Mouse (Mus musculus): ENCODE measurements around the gene Zdhhc6. TPM values are rescaled to one million over a fixed set of nuclear protein-coding genes. Genes with fewer than 3 reads are reported as not detected.

Gene Zdhhc6
- polyA plus RNA-seq, 1 experiment = 10.8 TPM

DNA sequence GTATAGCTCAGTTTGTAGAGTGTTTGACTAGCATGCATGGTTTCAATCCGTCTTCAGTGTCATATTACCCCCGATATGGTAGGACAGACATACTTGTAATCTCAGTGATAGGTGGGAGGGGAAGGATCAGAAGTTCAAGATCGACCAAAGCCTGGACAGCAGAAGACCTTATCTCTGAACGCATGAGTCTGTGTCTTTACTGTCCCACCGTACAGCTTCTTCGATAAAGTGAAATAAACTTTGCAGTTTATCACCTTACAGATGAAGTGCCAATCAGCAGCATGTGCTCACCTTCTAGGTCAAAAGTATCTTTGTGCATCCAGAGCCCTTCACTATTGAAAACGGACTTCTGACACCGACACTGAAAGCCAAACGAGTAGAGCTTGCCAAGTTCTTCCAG is 20.8 kb downstream of the Zdhhc6 start:
- Histone ChIP-seq H3K4me1 (ENCODE audit: control insufficient read depth, insufficient read depth, low read length) (no peaks in the 10 kb centered on the region), H3K4me3 (replicated peaks; ENCODE audit: extremely low read depth, low read depth, low read length) (no peak overlapping the region)
- WGBS = 77% methylated on average over 9 of the region's 9 CpGs
- TF ChIP-seq CTCF (IDR thresholded peaks at IDR 0.05; ENCODE audit: insufficient read depth, low read length) = no peak
- no peak for TF ChIP-seq POLR2A (IDR thresholded peaks at IDR 0.05; ENCODE audit: borderline replicate concordance, extremely low read depth, low read depth, low read length)
- no peak for DNase-seq

DNA sequence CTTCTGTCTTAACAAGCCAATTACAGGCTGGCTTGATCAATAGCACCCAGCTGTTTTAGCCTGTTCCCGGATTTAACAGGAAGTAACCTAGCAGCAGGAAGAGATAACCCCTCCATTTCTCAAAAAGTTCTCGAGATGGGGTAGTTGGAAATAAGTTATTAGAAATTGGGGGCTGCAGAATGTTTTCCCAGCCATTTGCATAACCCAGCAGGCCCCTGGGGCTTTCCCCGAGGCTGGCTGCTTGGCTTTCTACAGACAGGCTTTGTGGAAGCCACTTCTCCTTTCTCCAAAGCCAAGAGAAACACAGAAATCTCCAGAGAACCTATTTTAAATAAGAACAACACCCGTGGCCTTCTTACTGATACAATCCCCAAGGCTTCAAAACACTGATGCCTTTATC is 22.7 kb downstream of the Zdhhc6 start:
- 37% methylated on average over 4 of the region's 4 CpGs for WGBS
- DNase-seq = no peak
- Histone ChIP-seq H3K4me1 (ENCODE audit: control insufficient read depth, insufficient read depth, low read length) (no peaks in the 10 kb centered on the region), H3K4me3 (replicated peaks; ENCODE audit: extremely low read depth, low read depth, low read length) (no peak overlapping the region)
- TF ChIP-seq CTCF (IDR thresholded peaks at IDR 0.05; ENCODE audit: insufficient read depth, low read length) (no peak), POLR2A (IDR thresholded peaks at IDR 0.05; ENCODE audit: borderline replicate concordance, extremely low read depth, low read depth, low read length) (no peak)

DNA sequence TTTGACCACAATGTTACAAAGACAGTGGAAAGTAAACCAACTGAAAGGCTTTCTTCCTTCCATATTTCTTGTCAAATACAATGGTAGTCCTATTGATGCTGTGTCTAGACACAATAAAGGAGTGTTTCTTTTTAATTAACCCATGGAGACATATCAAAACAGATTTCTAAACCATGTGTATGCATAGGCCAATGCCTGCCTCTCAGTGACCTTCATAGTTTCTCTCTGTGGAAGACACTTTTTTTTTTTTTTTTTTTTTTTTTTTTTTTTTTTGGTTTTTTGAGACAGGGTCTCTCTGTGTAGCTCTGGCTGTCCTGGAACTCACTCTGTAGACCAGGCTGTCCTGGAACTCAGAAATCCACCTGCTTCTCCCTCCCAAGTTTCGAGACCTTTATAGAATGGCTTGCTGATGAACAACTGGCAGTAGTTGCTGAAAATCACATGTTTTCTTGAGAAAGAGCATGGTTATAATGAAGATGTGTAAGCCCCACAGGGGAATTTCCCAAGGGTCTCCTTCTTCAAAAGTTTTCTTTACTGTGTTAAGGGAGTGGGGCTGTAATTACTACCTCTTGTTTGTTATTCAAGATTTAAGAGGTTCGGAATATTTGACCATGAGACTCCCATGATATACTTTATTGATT is 23.5 kb downstream of the Zdhhc6 start:
- H3K4me1 ChIP-seq (ENCODE audit: control insufficient read depth, insufficient read depth, low read length) = no peaks in the 10 kb centered on the region
- no peak overlapping the region for H3K4me3 ChIP-seq (replicated peaks; ENCODE audit: extremely low read depth, low read depth, low read length)
- no peak for DNase-seq
- TF ChIP-seq POLR2A (IDR thresholded peaks at IDR 0.05; ENCODE audit: borderline replicate concordance, extremely low read depth, low read depth, low read length) (no peak), CTCF (IDR thresholded peaks at IDR 0.05; ENCODE audit: insufficient read depth, low read length) (no peak)
- WGBS = 89% methylated on average over 2 of the region's 2 CpGs

DNA sequence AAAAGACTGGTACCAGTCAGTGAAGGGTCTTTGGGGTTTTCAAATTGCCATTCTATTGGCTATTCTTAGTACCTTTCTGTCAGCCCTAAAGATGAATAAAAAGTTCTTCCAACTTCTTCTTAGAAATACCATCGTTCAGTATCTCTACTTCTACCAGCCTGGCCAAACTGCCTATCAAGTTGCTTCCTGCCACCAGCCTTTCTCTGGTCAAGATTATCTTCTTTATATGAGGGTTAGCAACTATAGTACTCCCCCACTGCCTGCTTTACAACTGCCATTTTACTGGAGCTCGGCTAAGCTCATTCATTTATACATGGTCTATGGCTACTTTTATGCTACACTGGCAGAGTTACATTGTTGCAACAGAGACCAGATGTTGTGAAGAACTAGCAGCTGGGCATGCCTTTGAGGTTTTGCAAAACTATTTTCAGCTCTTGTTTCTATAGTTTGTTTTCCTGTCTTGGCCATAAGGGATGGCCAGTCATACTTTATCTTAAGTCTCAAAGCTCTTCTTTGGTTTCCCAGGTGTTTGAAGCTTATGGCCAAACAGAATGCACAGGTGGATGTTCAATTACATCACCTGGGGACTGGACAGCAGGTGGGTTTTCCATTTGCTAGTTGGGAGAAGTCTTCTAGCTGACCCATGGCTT is 25.1 kb downstream of the Zdhhc6 start:
- TF ChIP-seq CTCF (IDR thresholded peaks at IDR 0.05; ENCODE audit: insufficient read depth, low read length) = no peak
- no peak for TF ChIP-seq POLR2A (IDR thresholded peaks at IDR 0.05; ENCODE audit: borderline replicate concordance, extremely low read depth, low read depth, low read length)
- Histone ChIP-seq H3K4me3 (replicated peaks; ENCODE audit: extremely low read depth, low read depth, low read length) (no peak overlapping the region), H3K4me1 (ENCODE audit: control insufficient read depth, insufficient read depth, low read length) (no peaks in the 10 kb centered on the region)
- WGBS = 83% methylated on average over 2 of the region's 2 CpGs
- no peak for DNase-seq

DNA sequence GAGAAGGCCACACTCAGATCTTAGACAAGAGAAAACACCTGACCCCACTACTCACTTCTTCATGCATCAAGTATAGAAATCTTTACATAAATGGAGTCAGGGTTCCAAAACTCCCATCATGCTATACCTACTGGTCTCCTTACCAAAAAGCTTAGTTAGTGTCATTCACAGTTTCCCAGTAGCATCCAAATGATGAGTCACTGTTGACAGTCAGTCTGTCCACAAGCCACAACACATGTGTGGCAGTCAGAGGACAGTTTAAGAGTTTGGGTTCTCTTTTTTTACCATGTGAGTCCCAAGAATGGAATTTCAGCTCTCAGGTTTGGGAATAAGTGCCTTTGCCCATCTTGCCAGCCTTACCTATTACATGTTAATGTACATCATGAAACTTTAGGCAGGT is 26.9 kb downstream of the Zdhhc6 start:
- H3K4me1 ChIP-seq (ENCODE audit: control insufficient read depth, insufficient read depth, low read length) = no peaks in the 10 kb centered on the region
- TF ChIP-seq CTCF (IDR thresholded peaks at IDR 0.05; ENCODE audit: insufficient read depth, low read length) = no peak
- no peak for TF ChIP-seq POLR2A (IDR thresholded peaks at IDR 0.05; ENCODE audit: borderline replicate concordance, extremely low read depth, low read depth, low read length)
- DNase-seq = no peak
- no peak overlapping the region for H3K4me3 ChIP-seq (replicated peaks; ENCODE audit: extremely low read depth, low read depth, low read length)

DNA sequence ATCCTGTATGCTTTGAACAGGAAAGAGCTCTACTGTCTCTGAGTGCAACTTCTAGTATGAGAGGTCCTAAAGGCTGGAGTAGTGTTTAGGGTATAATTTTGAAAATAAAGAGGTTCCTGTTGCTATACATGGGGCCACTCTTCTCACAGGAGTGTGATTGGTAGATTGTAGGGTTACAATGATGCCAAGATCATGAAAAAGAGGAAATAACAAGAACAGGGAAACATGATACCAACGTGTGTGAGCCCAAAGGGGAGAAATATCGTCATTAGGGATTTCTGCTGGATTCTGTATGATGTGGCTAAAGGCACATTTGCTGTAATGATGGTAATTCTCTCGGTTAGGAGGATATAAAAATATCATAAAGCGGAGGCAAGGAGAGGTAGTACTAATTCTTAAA is 29.8 kb downstream of the Zdhhc6 start:
- no peak overlapping the region for H3K4me3 ChIP-seq (replicated peaks; ENCODE audit: extremely low read depth, low read depth, low read length)
- WGBS = 88% methylated on average over 4 of the region's 4 CpGs

DNA sequence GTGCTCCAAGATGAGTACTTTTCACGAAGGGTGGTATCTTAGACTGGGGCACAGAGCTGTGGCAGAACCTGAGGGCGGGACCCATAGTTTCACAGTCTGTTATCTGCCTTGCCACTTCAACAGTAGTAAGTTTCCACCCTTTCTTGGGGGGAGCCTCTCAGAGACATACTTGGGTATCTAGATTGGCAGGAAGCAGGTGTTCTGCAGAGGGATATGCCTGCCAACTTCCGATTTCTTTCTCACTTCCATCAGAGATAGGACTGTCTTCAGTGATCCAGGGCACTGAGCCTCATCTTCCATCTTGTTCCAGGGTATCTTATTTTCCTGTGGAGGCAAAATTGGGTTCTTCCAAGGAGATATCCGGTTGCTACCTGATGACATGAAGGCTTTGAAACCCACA is 31.7 kb downstream of the Zdhhc6 start:
- Histone ChIP-seq H3K4me1 (ENCODE audit: control insufficient read depth, insufficient read depth, low read length) (no peaks in the 10 kb centered on the region), H3K4me3 (replicated peaks; ENCODE audit: extremely low read depth, low read depth, low read length) (no peak overlapping the region)
- no peak for TF ChIP-seq CTCF (IDR thresholded peaks at IDR 0.05; ENCODE audit: insufficient read depth, low read length)
- TF ChIP-seq POLR2A (IDR thresholded peaks at IDR 0.05; ENCODE audit: borderline replicate concordance, extremely low read depth, low read depth, low read length) = no peak
- no peak for DNase-seq
- WGBS = 82% methylated on average over 4 of the region's 4 CpGs

More for the DNA sequence above, 29.8 kb downstream of the Zdhhc6 start:
- no peak for DNase-seq
- no peaks in the 10 kb centered on the region for H3K4me1 ChIP-seq (ENCODE audit: control insufficient read depth, insufficient read depth, low read length)
- no peak for TF ChIP-seq CTCF (IDR thresholded peaks at IDR 0.05; ENCODE audit: insufficient read depth, low read length)
- no peak for TF ChIP-seq POLR2A (IDR thresholded peaks at IDR 0.05; ENCODE audit: borderline replicate concordance, extremely low read depth, low read depth, low read length)

DNA sequence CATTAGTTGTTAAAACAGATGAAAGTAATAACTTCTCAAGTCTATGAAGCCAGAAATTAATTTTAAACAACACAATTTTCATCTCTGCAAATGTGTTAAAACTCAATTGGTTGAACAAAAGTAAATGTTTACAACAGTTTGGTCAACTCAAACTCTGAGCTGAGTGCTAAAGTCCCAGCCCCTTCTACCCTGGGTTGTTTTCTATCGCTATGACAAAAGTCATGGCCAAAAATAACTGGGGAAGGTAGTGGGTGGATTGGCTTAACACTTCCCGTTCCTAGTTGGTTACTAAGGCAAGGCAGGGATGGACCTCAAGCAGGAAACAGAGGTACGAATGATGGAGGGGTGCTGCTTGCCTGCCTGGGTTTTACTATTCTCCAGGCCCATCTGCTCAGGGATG is 39.1 kb downstream of the Zdhhc6 start:
- WGBS = 63% methylated on average over 3 of the region's 3 CpGs
- TF ChIP-seq CTCF (IDR thresholded peaks at IDR 0.05; ENCODE audit: insufficient read depth, low read length) (no peak), POLR2A (IDR thresholded peaks at IDR 0.05; ENCODE audit: borderline replicate concordance, extremely low read depth, low read depth, low read length) (no peak)
- DNase-seq = no peak
- Histone ChIP-seq H3K4me3 (replicated peaks; ENCODE audit: extremely low read depth, low read depth, low read length) (no peak overlapping the region), H3K4me1 (ENCODE audit: control insufficient read depth, insufficient read depth, low read length) (peaks cover 2% of the 10 kb centered on the region; the same call in 1 of the 2 replicates)

DNA sequence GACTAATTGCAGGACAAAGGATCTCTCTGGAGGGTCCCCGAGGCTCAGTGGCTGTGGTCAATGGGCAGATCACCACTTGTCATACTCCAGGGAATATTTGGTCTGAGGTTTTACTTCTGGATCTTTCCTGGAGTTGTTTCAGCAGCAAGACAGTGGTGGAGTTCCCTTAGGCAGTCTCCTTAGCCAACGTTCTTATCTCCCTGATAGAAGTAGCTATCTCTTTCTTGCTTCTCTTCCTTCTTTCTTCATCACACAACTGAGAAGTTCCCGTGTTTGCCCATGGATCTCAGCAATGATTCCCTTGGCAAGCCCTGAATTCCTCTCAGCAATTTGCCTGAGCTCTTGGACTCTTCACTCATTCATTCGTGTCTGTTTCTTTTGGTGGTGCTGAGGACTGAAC is 39.7 kb downstream of the Zdhhc6 start:
- TF ChIP-seq POLR2A (IDR thresholded peaks at IDR 0.05; ENCODE audit: borderline replicate concordance, extremely low read depth, low read depth, low read length) (no peak), CTCF (IDR thresholded peaks at IDR 0.05; ENCODE audit: insufficient read depth, low read length) (no peak)

DNA sequence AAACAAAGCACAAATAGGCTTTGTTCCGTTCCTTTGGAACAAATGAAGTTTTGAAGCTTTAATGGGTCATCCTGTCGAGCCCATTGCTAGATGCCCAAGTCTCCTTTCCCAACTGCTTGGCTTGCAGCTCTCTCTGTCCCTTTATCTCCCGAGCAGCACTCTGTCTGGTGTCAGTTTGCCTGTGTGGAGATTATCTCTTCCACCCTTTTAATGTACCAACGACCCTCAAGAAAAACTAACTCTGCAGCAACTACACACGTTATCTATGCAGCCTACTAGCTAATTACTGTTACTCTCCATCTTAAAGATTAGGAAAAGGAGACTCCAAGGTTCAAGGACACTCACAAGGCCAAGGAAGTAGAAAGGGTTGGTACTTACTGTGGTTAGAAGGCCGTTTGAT is 42.5 kb downstream of the Zdhhc6 start:
- 66% methylated on average over 6 of the region's 6 CpGs for WGBS
- TF ChIP-seq POLR2A (IDR thresholded peaks at IDR 0.05; ENCODE audit: borderline replicate concordance, extremely low read depth, low read depth, low read length) = no peak
- no peak for TF ChIP-seq CTCF (IDR thresholded peaks at IDR 0.05; ENCODE audit: insufficient read depth, low read length)
- Histone ChIP-seq H3K4me1 (ENCODE audit: control insufficient read depth, insufficient read depth, low read length) (peaks cover 9% of the 10 kb centered on the region), H3K4me3 (replicated peaks; ENCODE audit: extremely low read depth, low read depth, low read length) (no peak overlapping the region)
- DNase-seq = no peak

More for the DNA sequence above, 39.7 kb downstream of the Zdhhc6 start:
- WGBS = 74% methylated on average over 4 of the region's 4 CpGs
- H3K4me1 ChIP-seq (ENCODE audit: control insufficient read depth, insufficient read depth, low read length) = peaks cover 2% of the 10 kb centered on the region; the same call in 1 of the 2 replicates
- no peak overlapping the region for H3K4me3 ChIP-seq (replicated peaks; ENCODE audit: extremely low read depth, low read depth, low read length)
- no peak for DNase-seq

Data from lung, adult 2 months (tissue).